Mouse (Mus musculus) limb, embryonic 14.5 days (tissue): Measurements from ENCODE around the gene Map4k4. TPM values are rescaled to one million over a fixed set of nuclear protein-coding genes. Genes with fewer than 3 reads are reported as not detected.

Experiments used
- ATAC-seq: fragments of 200-750 bp; cut with Nextera tagmentation; 2 replicates; pipeline ENCODE4 v1.8.0; 2017; ENCODE audit warnings: low read depth, moderate number of reproducible peaks, moderate TSS enrichment; ENCODE audit not compliant: low FRiP score
- DNase-seq: peaks from one replicate; pipeline ENCODE4 v3.0.0-alpha.2; 2015; ENCODE audit warnings: low spot score
- H3K27ac ChIP-seq: fragments of 300-500 bp; sonication (generic); replicated peaks from 2 replicates; pipeline ENCODE4 v1.5.1; 2014; ENCODE audit warnings: low read depth, mild to moderate bottlenecking, low read length, moderate library complexity, mixed read lengths
- H3K27me3 ChIP-seq: fragments of 300-500 bp; sonication (generic); 2 replicates; pipeline ENCODE4 v1.6.1; 2014; ENCODE audit warnings: low read length, mixed read lengths; ENCODE audit not compliant: control insufficient read depth, insufficient read depth
- H3K36me3 ChIP-seq: fragments of 300-500 bp; sonication (generic); 2 replicates; pipeline ENCODE4 v1.6.1; 2014; ENCODE audit warnings: mild to moderate bottlenecking, low read length, moderate library complexity, mixed read lengths; ENCODE audit not compliant: control insufficient read depth, insufficient read depth
- H3K4me1 ChIP-seq: fragments of 300-500 bp; sonication (generic); 2 replicates; pipeline ENCODE4 v1.6.1; 2014; ENCODE audit warnings: antibody characterized with exemption, low read length, mixed read lengths; ENCODE audit not compliant: control insufficient read depth, insufficient read depth
- H3K4me2 ChIP-seq: fragments of 300-500 bp; sonication (generic); replicated peaks from 2 replicates; pipeline ENCODE4 v1.6.1; 2014; ENCODE audit warnings: low read depth, mild to moderate bottlenecking, low read length, moderate library complexity; ENCODE audit not compliant: severe bottlenecking
- H3K4me3 ChIP-seq: fragments of 300-500 bp; sonication (generic); replicated peaks from 2 replicates; pipeline ENCODE4 v1.5.1; 2014; ENCODE audit warnings: low read length
- H3K9ac ChIP-seq: fragments of 300-500 bp; sonication (generic); 2 replicates; pipeline ENCODE4 v1.6.1; 2014; ENCODE audit warnings: mild to moderate bottlenecking, low read depth, low read length, moderate library complexity; ENCODE audit not compliant: severe bottlenecking
- H3K9me3 ChIP-seq: fragments of 300-500 bp; sonication (generic); 2 replicates; pipeline ENCODE4 v1.6.1; 2016; ENCODE audit warnings: low read length; ENCODE audit not compliant: control insufficient read depth
- POLR2A ChIP-seq: fragments of 200-500 bp; IDR thresholded peaks from 2 replicates; pipeline ENCODE4 v1.8.0; 2012; ENCODE audit warnings: inconsistent platforms, mild to moderate bottlenecking, moderate library complexity, borderline replicate concordance; ENCODE audit not compliant: insufficient read depth, insufficient read length; ENCODE audit errors: extremely low read depth
- WGBS: fragments of 180-500 bp; shearing (Covaris S2); extraction: QIAGEN DNeasy Blood & Tissue Kit; methylation state at CpG from one replicate; pipeline ENCODE4 v1.1.7; 2014; 5-methylcytosine and 5-hydroxymethylcytosine counted together
- polyA plus RNA-seq, 2 experiments: library from polyadenylated mRNA; depleted of rRNA in 1 of 2; stranded (reverse) in 1 of 2; unstranded in 1 of 2; fragments of >200 nt; fragmentation: Nextera tagmentation in 1 of 2; extraction: Ambion mirVana in 1 of 2; gene quantifications; 2 replicates each; pipeline versions ENCODE4 v1.2.1 to v1.2.3; 2012 to 2014

The Map4k4 gene
- polyA plus RNA-seq, 2 experiments: 40.4 to 221 TPM

GRCm38 (mm10) chr1:39918517-39919115, 17.9 kb downstream of the Map4k4 start:
- H3K27me3 ChIP-seq: no peaks in the 10 kb centered on the region
- no peak for DNase-seq
- peaks cover 37% of the 10 kb centered on the region for H3K4me1 ChIP-seq
- H3K4me2 ChIP-seq: no peak overlapping the region
- WGBS: 74% methylated on average over 7 of the region's 7 CpGs
- no peak for TF ChIP-seq POLR2A
- ATAC-seq: no peak
- H3K9me3 ChIP-seq: no peaks in the 10 kb centered on the region
- no peak overlapping the region for H3K9ac ChIP-seq
- peaks cover 20% of the 10 kb centered on the region for H3K36me3 ChIP-seq
- H3K4me3 ChIP-seq: no peak overlapping the region
- no peak overlapping the region for H3K27ac ChIP-seq

GRCm38 (mm10) chr1:39920616-39921015, 19.9 kb downstream of the Map4k4 start:
- 78% methylated on average over 2 of the region's 2 CpGs for WGBS
- Histone ChIP-seq H3K9me3 (no peaks in the 10 kb centered on the region), H3K4me3 (no peak overlapping the region), H3K27me3 (no peaks in the 10 kb centered on the region), H3K27ac (no peak overlapping the region), H3K9ac (no peak overlapping the region), H3K4me2 (no peak overlapping the region), H3K36me3 (peaks cover 14% of the 10 kb centered on the region; the same call in 1 of the 2 replicates), H3K4me1 (peaks cover 46% of the 10 kb centered on the region)
- no peak for TF ChIP-seq POLR2A
- no peak for DNase-seq
- ATAC-seq: no peak

GRCm38 (mm10) chr1:39921996-39922395, 21.3 kb downstream of the Map4k4 start:
- Histone ChIP-seq H3K36me3 (peaks cover 20% of the 10 kb centered on the region; the same call in 1 of the 2 replicates), H3K27me3 (no peaks in the 10 kb centered on the region), H3K4me1 (peaks cover 52% of the 10 kb centered on the region), H3K9ac (no peak overlapping the region), H3K4me3 (no peak overlapping the region), H3K4me2 (no peak overlapping the region), H3K27ac (no peak overlapping the region), H3K9me3 (no peaks in the 10 kb centered on the region)
- ATAC-seq (no peak), DNase-seq (no peak)
- TF ChIP-seq POLR2A: no peak
- WGBS: 92% methylated on average over 3 of the region's 3 CpGs

GRCm38 (mm10) chr1:39922714-39923113, 22.0 kb downstream of the Map4k4 start:
- no peak overlapping the region for H3K4me3 ChIP-seq
- ATAC-seq (no peak), DNase-seq (no peak)
- WGBS: 48% methylated on average over 8 of the region's 8 CpGs
- H3K9ac ChIP-seq: no peak overlapping the region
- no peak overlapping the region for H3K27ac ChIP-seq
- H3K27me3 ChIP-seq: no peaks in the 10 kb centered on the region
- no peak for TF ChIP-seq POLR2A
- peaks cover 46% of the 10 kb centered on the region for H3K4me1 ChIP-seq
- no peaks in the 10 kb centered on the region for H3K9me3 ChIP-seq
- no peak overlapping the region for H3K4me2 ChIP-seq
- H3K36me3 ChIP-seq: peaks cover 15% of the 10 kb centered on the region; the same call in 1 of the 2 replicates

- Histone ChIP-seq H3K27ac (no peak overlapping the region), H3K4me1 (peaks cover 43% of the 10 kb centered on the region), H3K9me3 (no peaks in the 10 kb centered on the region), H3K27me3 (no peaks in the 10 kb centered on the region), H3K9ac (no peak overlapping the region), H3K4me3 (no peak overlapping the region), H3K4me2 (no peak overlapping the region), H3K36me3 (peaks cover 15% of the 10 kb centered on the region; the same call in 1 of the 2 replicates)
- WGBS: 40% methylated on average over 15 of the region's 15 CpGs
- ATAC-seq (no peak), DNase-seq (no peak)
- no peak for TF ChIP-seq POLR2A
Observed at GRCm38 (mm10) chr1:39923395-39924337, 23.0 kb downstream of the Map4k4 start.
